Comparison of ENCODE assay signal across 9 mouse cellular contexts in the genomic region with DNA sequence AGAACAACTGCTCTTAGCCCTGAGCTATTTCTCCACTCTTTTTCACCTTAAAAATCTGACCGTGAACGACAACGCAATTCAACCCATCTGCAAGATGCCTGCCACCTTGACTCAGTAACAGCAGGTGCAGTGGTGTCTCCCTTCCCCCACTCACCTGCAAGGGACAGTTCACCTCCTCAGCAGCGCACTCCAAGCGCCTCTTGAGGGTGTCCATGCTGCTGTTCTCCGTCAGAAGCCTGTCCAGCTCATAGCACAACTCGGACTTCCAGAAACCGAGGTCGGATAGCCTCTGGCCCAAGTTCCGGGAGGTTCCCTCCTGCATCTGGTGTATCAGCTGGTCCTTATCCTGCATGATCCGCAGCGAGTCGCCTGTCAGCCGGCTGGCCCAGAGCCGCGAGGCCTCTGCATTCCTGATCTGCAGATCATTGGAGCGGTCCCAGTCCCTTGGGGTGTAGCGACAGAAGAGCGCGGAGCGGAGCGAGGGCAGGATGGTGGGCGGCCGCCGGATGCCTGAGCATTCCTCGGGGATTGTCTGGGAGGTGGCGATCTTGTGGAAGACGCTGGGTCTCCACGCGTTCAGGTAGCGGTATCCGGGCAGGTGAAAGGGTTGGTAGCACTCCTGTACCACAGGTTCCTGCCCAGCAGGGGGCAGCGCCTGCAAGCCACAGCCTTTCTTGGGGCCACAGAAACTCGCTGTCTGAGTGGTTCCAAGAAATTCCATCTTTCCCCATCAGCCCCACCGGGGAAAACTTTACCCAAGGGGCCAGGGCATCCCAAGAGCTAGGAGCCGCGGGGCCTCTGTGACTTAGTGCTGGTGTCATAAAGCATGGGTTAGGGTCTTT. TPM values are rescaled to one million over a fixed set of nuclear protein-coding genes. Genes with fewer than 3 reads are reported as not detected.
DNase-seq lines count a peak whose midpoint lies in the region; ATAC-seq lines count a peak whose summit lies in the region.
"Had no signal": no experiment of that assay in that cellular context is flagged by ENCODE, and none has a peak within 500 bp of the region (broad histone marks: within the 10 kb centered on the region; RNA-seq: fewer than 3 reads in every experiment).

Gene Tekt5 (minus strand): TSS at position 792 of the 842 bp plus-strand sequence.

- H3K4me3 ChIP-seq in forebrain, embryonic 14.5 days (ENCODE audit: low read depth, low read length): peak within 1 kb of the TSS; percentile 22; the same call in 1 of the 2 replicates
- peak within 1 kb of the TSS; percentile 23 for H3K4me3 ChIP-seq in intestine, embryonic 14.5 days (ENCODE audit: low read depth, low read length)
- H3K4me3 ChIP-seq in liver, embryonic 12.5 days: no peak within 1 kb of the TSS
- H3K4me3 ChIP-seq: megakaryocyte, embryonic 14.5 days had no signal

- ATAC-seq in forebrain, embryonic 14.5 days: peak; percentile 46; the same call in 1 of the 2 replicates
- peak; percentile 53 for ATAC-seq in intestine, embryonic 14.5 days (replicated peaks; ENCODE audit: low FRiP score, low TSS enrichment, low read depth)
- ATAC-seq in liver, embryonic 12.5 days: 0 out of 2 replicates have a peak, but pooled peaks have one; percentile 28

- peak within 1 kb of the TSS; percentile 46 for H3K4me2 ChIP-seq in forebrain, embryonic 14.5 days (ENCODE audit: low read length)
- peak within 1 kb of the TSS; percentile 56 for H3K4me2 ChIP-seq in intestine, embryonic 14.5 days (ENCODE audit: low read length)
- H3K4me2 ChIP-seq in liver, embryonic 12.5 days: peak within 1 kb of the TSS; percentile 49

- no peaks in the 10 kb centered on the region for H3K9me3 ChIP-seq in forebrain, embryonic 14.5 days (replicated peaks; ENCODE audit: control insufficient read depth, low read length)
- no peaks in the 10 kb centered on the region for H3K9me3 ChIP-seq in intestine, embryonic 14.5 days (ENCODE audit: control insufficient read depth, low read length)
- no peaks in the 10 kb centered on the region for H3K9me3 ChIP-seq in liver, embryonic 12.5 days (replicated peaks)

- WGBS in forebrain, embryonic 14.5 days: 8% methylated on average over 37 of the region's 37 CpGs
- WGBS in intestine, embryonic 14.5 days: 9% methylated on average over 37 of the region's 37 CpGs
- 12% methylated on average over 37 of the region's 37 CpGs for WGBS in liver, embryonic 12.5 days (ENCODE audit: insufficient replicate concordance)

- intact Hi-C loops in heart, postnatal 25 days (cut with DNase I): loop anchor here (5.0 kb wide), 2 partner anchors 113 to 308 kb away; no protein-coding TSS in a partner anchor

- H3K9ac ChIP-seq in forebrain, embryonic 14.5 days (ENCODE audit: low read length): peak within 1 kb of the TSS; percentile 47; the same call in 1 of the 2 replicates
- 0 out of 2 replicates have a peak within 1 kb of the TSS, but pooled peaks have one; percentile 2 for H3K9ac ChIP-seq in intestine, embryonic 14.5 days (ENCODE audit: low read length)
- no peak within 1 kb of the TSS for H3K9ac ChIP-seq in liver, embryonic 12.5 days

- no peaks in the 10 kb centered on the region for H3K36me3 ChIP-seq in forebrain, embryonic 14.5 days (ENCODE audit: control insufficient read depth, insufficient read depth, low read length)
- no peaks in the 10 kb centered on the region for H3K36me3 ChIP-seq in intestine, embryonic 14.5 days (ENCODE audit: control insufficient read depth, insufficient read depth, low read length)
- no peaks in the 10 kb centered on the region for H3K36me3 ChIP-seq in liver, embryonic 12.5 days

- no peak within 1 kb of the TSS for H3K27ac ChIP-seq in forebrain, embryonic 14.5 days (ENCODE audit: low read depth, low read length)
- no peak within 1 kb of the TSS for H3K27ac ChIP-seq in intestine, embryonic 14.5 days (ENCODE audit: low read depth)
- no peak within 1 kb of the TSS for H3K27ac ChIP-seq in liver, embryonic 12.5 days

- DNase-seq in heart, adult 11 months: peak; percentile 95
- no peak for DNase-seq in heart, postnatal 25 days (ENCODE audit: low spot score)
- DNase-seq in brain, adult 2 months (ENCODE audit: low read depth, low spot score): peak; percentile 65
- DNase-seq in forebrain, embryonic 14.5 days (ENCODE audit: low spot score): peak; percentile 30
- DNase-seq in intestine, embryonic 14.5 days (ENCODE audit: low spot score): peak; percentile 74
- peak; percentile 39 for DNase-seq in neural tube, embryonic 10.5 days (ENCODE audit: extremely low spot score, low spot score)
- peak; percentile 35 to 39 for DNase-seq in thymus, postnatal 36 days

- H3K4me1 ChIP-seq in forebrain, embryonic 14.5 days (ENCODE audit: control insufficient read depth, insufficient read depth, low read length): no peaks in the 10 kb centered on the region
- peaks cover 6% of the 10 kb centered on the region; the same call in 1 of the 2 replicates for H3K4me1 ChIP-seq in intestine, embryonic 14.5 days (replicated peaks; ENCODE audit: control insufficient read depth, insufficient read depth, low read length)
- H3K4me1 ChIP-seq in liver, embryonic 12.5 days: no peaks in the 10 kb centered on the region

- 0 out of 2 replicates have a peak, but pooled peaks cover 4% of the 10 kb centered on the region for H3K27me3 ChIP-seq in forebrain, embryonic 14.5 days (replicated peaks; ENCODE audit: control insufficient read depth, insufficient read depth, low read length)
- H3K27me3 ChIP-seq in intestine, embryonic 14.5 days (replicated peaks; ENCODE audit: control insufficient read depth, insufficient read depth, low read length): 0 out of 2 replicates have a peak, but pooled peaks cover 4% of the 10 kb centered on the region
- H3K27me3 ChIP-seq in liver, embryonic 12.5 days (replicated peaks): peaks cover 42% of the 10 kb centered on the region

RNA-seq across cellular contexts. Expression of gene Tekt5, which starts in this region (rescaled TPM):
- not detected for total RNA-seq in heart, postnatal 25 days (2021)
- 2.7 and 2.9 TPM in 2 replicates for polyA plus RNA-seq in forebrain, embryonic 14.5 days (2014; fragmentation: Nextera tagmentation; extraction: Ambion mirVana)
- polyA plus RNA-seq in intestine, embryonic 14.5 days (2014; fragmentation: Nextera tagmentation; extraction: Ambion mirVana): 0.19 and 0.28 TPM in 2 replicates
- polyA plus RNA-seq in liver, embryonic 12.5 days (2016; fragmentation: Nextera tagmentation; extraction: Ambion mirVana): 0.08 TPM in 1 of 2 replicates, not detected in the other

Comparison
In these comparisons a context has a peak if more than half of its experiments do, and no peak if none do; other contexts are left out.
1. Peak in DNase-seq, ATAC-seq, H3K4me3 ChIP-seq, H3K9ac ChIP-seq and H3K4me2 ChIP-seq in intestine, embryonic 14.5 days; RNA of the gene not detected or under 1 TPM.
2. Peak in ATAC-seq and H3K4me2 ChIP-seq in liver, embryonic 12.5 days; RNA of the gene not detected or under 1 TPM.